ENCODE assay signal across 20 mouse cellular contexts in genomic region chr11:115398085-115398484, GRCm38 (mm10). TPM values are rescaled to one million over a fixed set of nuclear protein-coding genes. Genes with fewer than 3 reads are reported as not detected.
A peak's percentile ranks its signal among the peaks of the same experiment; 100 is the strongest.
DNase-seq lines count a peak whose midpoint lies in the region; ATAC-seq lines count a peak whose summit lies in the region.
"Had no signal": no experiment of that assay in that cellular context is flagged by ENCODE, and none has a peak within 500 bp of the region (broad histone marks: within the 10 kb centered on the region; RNA-seq: fewer than 3 reads in every experiment).

No protein-coding gene starts in this region.

- WGBS in limb, embryonic 10.5 days: 81% methylated on average over 7 of the region's 7 CpGs

- peak; percentile 71 for ATAC-seq in megakaryocyte progenitor cell, adult 5-6 weeks (replicated peaks; ENCODE audit: poor library complexity)
- ATAC-seq: activated CD4-positive, CD25-positive, alpha-beta regulatory T cell, adult 4 months; CD4-positive, CD25-positive, alpha-beta regulatory T cell, adult 4 months; forebrain, postnatal 0 days; midbrain, embryonic 16.5 days had no signal

- no peak overlapping the region for H3K27ac ChIP-seq in limb, embryonic 10.5 days
- H3K27ac ChIP-seq: embryonic facial prominence, embryonic 15.5 days; heart, adult 2 months; heart, embryonic 15.5 days; hindbrain, embryonic 10.5 days; limb, embryonic 15.5 days; liver, embryonic 15.5 days had no signal

- peaks cover 32% of the 10 kb centered on the region for H3K36me3 ChIP-seq in limb, embryonic 10.5 days
- H3K36me3 ChIP-seq: liver, embryonic 15.5 days had no signal

- intact Hi-C loops in heart, postnatal 14 days (cut with DNase I): no loop called here

- H3K4me3 ChIP-seq in limb, embryonic 10.5 days: no peak overlapping the region
- H3K4me3 ChIP-seq: embryonic facial prominence, embryonic 15.5 days; heart, adult 2 months; heart, embryonic 15.5 days; hindbrain, embryonic 10.5 days; limb, embryonic 15.5 days; liver, embryonic 15.5 days had no signal

- peaks cover 13% of the 10 kb centered on the region for H3K27me3 ChIP-seq in limb, embryonic 10.5 days (ENCODE audit: low read depth, poor library complexity, severe bottlenecking)
- H3K27me3 ChIP-seq: embryonic facial prominence, embryonic 15.5 days; heart, embryonic 15.5 days; limb, embryonic 15.5 days had no signal

- peaks cover 10% of the 10 kb centered on the region for H3K4me1 ChIP-seq in limb, embryonic 10.5 days

- DNase-seq in heart, postnatal 4 days: peak; percentile 30
- DNase-seq in heart, postnatal 14 days: no peak
- DNase-seq in 416B (ENCODE audit: low read depth): peak; percentile 38
- DNase-seq in adipocyte (ENCODE audit: low spot score): peak; percentile 52
- DNase-seq in embryo, embryonic 10.5 days (ENCODE audit: low spot score): no peak
- no peak for DNase-seq in limb, embryonic 10.5 days (ENCODE audit: low spot score)
- DNase-seq: cerebellum, postnatal 10 days; forebrain, postnatal 0 days; heart, adult 2 months; kidney, adult 2 months; kidney, postnatal 10 days had no signal

- no peaks in the 10 kb centered on the region for H3K9me3 ChIP-seq in limb, embryonic 10.5 days (replicated peaks)
- H3K9me3 ChIP-seq: embryonic facial prominence, embryonic 15.5 days; heart, embryonic 15.5 days; hindbrain, embryonic 10.5 days; limb, embryonic 15.5 days; liver, embryonic 15.5 days had no signal

RNA-seq across cellular contexts. Expression of gene Mrpl58, which starts 5.5 kb away (rescaled TPM):
- 100 to 1,000 TPM; 153 to 156 TPM for total RNA-seq in heart, postnatal 4 days (2021)
- total RNA-seq in heart, postnatal 14 days (2021): 100 to 1,000 TPM; 128 to 140 TPM
- total RNA-seq in megakaryocyte progenitor cell, adult 5-6 weeks (2015): 83.4 and 98.3 TPM in 2 replicates
- total RNA-seq in megakaryocyte progenitor cell, adult 5-6 weeks (2017): 81.1 and 96.4 TPM in 2 replicates
- 202 and 220 TPM in 2 replicates for polyA plus RNA-seq in limb, embryonic 10.5 days (2016; fragmentation: Nextera tagmentation; extraction: Ambion mirVana)

RNA-seq across cellular contexts. Expression of gene Cdr2l, which starts 16.4 kb away (rescaled TPM):
- 10 to 100 TPM; 18.8 to 20.3 TPM for total RNA-seq in heart, postnatal 4 days (2021)
- 1 to 10 TPM; 8.7 to 9.9 TPM for total RNA-seq in heart, postnatal 14 days (2021)
- total RNA-seq in megakaryocyte progenitor cell, adult 5-6 weeks (2015): 0.20 and 0.42 TPM in 2 replicates
- 0.08 and 0.34 TPM in 2 replicates for total RNA-seq in megakaryocyte progenitor cell, adult 5-6 weeks (2017)
- polyA plus RNA-seq in limb, embryonic 10.5 days (2016; fragmentation: Nextera tagmentation; extraction: Ambion mirVana): 15.2 and 16.4 TPM in 2 replicates
- polyA plus RNA-seq: CD4-positive, CD25-positive, alpha-beta regulatory T cell, adult 4 months had no signal

RNA-seq across cellular contexts. Expression of gene Atp5h, which starts 21.7 kb away (rescaled TPM):
- total RNA-seq in heart, postnatal 4 days (2021): 1,000 to 10,000 TPM; 1,670 to 1,720 TPM
- total RNA-seq in heart, postnatal 14 days (2021): 1,000 to 10,000 TPM; 2,066 to 2,137 TPM
- total RNA-seq in megakaryocyte progenitor cell, adult 5-6 weeks (2015): 703 and 731 TPM in 2 replicates
- 770 and 871 TPM in 2 replicates for total RNA-seq in megakaryocyte progenitor cell, adult 5-6 weeks (2017)
- polyA plus RNA-seq in limb, embryonic 10.5 days (2016; fragmentation: Nextera tagmentation; extraction: Ambion mirVana): 862 and 900 TPM in 2 replicates

RNA-seq across cellular contexts. Expression of gene Kctd2, which starts 21.8 kb away (rescaled TPM):
- 10 to 100 TPM; 22.8 to 27.3 TPM for total RNA-seq in heart, postnatal 4 days (2021)
- 10 to 100 TPM; 22.2 to 25.2 TPM for total RNA-seq in heart, postnatal 14 days (2021)
- total RNA-seq in megakaryocyte progenitor cell, adult 5-6 weeks (2015): 13.0 and 15.0 TPM in 2 replicates
- 9.0 and 17.0 TPM in 2 replicates for total RNA-seq in megakaryocyte progenitor cell, adult 5-6 weeks (2017)
- polyA plus RNA-seq in limb, embryonic 10.5 days (2016; fragmentation: Nextera tagmentation; extraction: Ambion mirVana): 13.6 and 18.3 TPM in 2 replicates

RNA-seq across cellular contexts. Expression of gene Hid1, which starts 30.5 kb away (rescaled TPM):
- total RNA-seq in heart, postnatal 4 days (2021): 1 to 10 TPM; 5.9 to 8.5 TPM
- 1 to 10 TPM; 5.2 to 6.6 TPM for total RNA-seq in heart, postnatal 14 days (2021)
- total RNA-seq in megakaryocyte progenitor cell, adult 5-6 weeks (2015): 0.52 and 0.81 TPM in 2 replicates
- total RNA-seq in megakaryocyte progenitor cell, adult 5-6 weeks (2017): 0.10 TPM in 1 of 2 replicates, not detected in the other
- polyA plus RNA-seq in limb, embryonic 10.5 days (2016; fragmentation: Nextera tagmentation; extraction: Ambion mirVana): 2.8 and 2.9 TPM in 2 replicates

Comparison
In these comparisons a context has a peak if more than half of its experiments do, and no peak if none do; other contexts are left out.
1. DNase-seq: peak in heart, postnatal 4 days (single experiment), 416B (single experiment) and adipocyte (single experiment); none in heart, postnatal 14 days (0 of 2), embryo, embryonic 10.5 days (single experiment) and limb, embryonic 10.5 days (single experiment).
2. RNA of gene Cdr2l, which starts 16.4 kb away (total RNA-seq): 18.8 to 20.3 TPM in heart, postnatal 4 days and 8.7 to 9.9 TPM in heart, postnatal 14 days; 0.08 to 0.42 TPM in megakaryocyte progenitor cell, adult 5-6 weeks; every median in the first group is over 4 times any median in the second.